Mouse (Mus musculus): Measurements from ENCODE around the gene Pak2. TPM values are rescaled to one million over a fixed set of nuclear protein-coding genes. Genes with fewer than 3 reads are reported as not detected.

Gene Pak2
- polyA plus RNA-seq (2012; rRNA removed) (4.8 and 6.7 TPM in 2 replicates), polyA plus RNA-seq (2014; fragmentation: Nextera tagmentation; extraction: Ambion mirVana) (9.1 and 9.5 TPM in 2 replicates)

- Histone ChIP-seq H3K4me2 (ENCODE audit: low read depth) (peak within 1 kb of the TSS; percentile 65), H3K9ac (replicated peaks) (peak within 1 kb of the TSS; percentile 95), H3K9me3 (ENCODE audit: control insufficient read depth, low read length) (no peaks in the 10 kb centered on the region), H3K4me3 (ENCODE audit: insufficient read depth in 1 of 2, low read depth in 2 of 2, low read length in 2 of 2) (peak within 1 kb of the TSS; percentile 93 to 97), H3K27ac (peak within 1 kb of the TSS; percentile 94), H3K4me1 (replicated peaks; ENCODE audit: control insufficient read depth in 2 of 2, insufficient read depth in 2 of 2, low read length in 1 of 2) (peaks cover 9 to 11% of the 10 kb centered on the region in 2 experiments), H3K36me3 (replicated peaks; ENCODE audit: control insufficient read depth, insufficient read depth, low read depth) (no peaks in the 10 kb centered on the region), H3K27me3 (ENCODE audit: control insufficient read depth, insufficient read depth, low read length) (no peaks in the 10 kb centered on the region)
- peak; percentile 96 for ATAC-seq (ENCODE audit: insufficient read depth)
- DNase-seq (ENCODE audit: low read depth in 3 of 3, low spot score in 3 of 3) = peak; percentile 78 to 81 (median 79)
- under 1% methylated on average over 59 of the region's 60 CpGs for WGBS (ENCODE audit: insufficient replicate concordance)
- TF ChIP-seq EP300 (IDR thresholded peaks at IDR 0.05; ENCODE audit: low read depth) (no peak), CTCF (IDR thresholded peaks at IDR 0.05; ENCODE audit: low read depth) (no peak)
These were observed at the start of gene Pak2 for GRCm38 (mm10) chr16:32078991-32079511. Pak2 (minus strand) TSS chr16:32079342.

GRCm38 (mm10) chr16:32127046-32127445 is 47.9 kb upstream of the Pak2 start:
- TF ChIP-seq EP300 (IDR thresholded peaks at IDR 0.05; ENCODE audit: low read depth) = no peak
- no peak for TF ChIP-seq CTCF (IDR thresholded peaks at IDR 0.05; ENCODE audit: low read depth)
- Histone ChIP-seq H3K4me2 (ENCODE audit: low read depth) (no peak overlapping the region), H3K27ac (no peak overlapping the region), H3K4me1 (replicated peaks; ENCODE audit: control insufficient read depth in 2 of 2, insufficient read depth in 2 of 2, low read length in 1 of 2) (peaks cover 0 to 14% of the 10 kb centered on the region in 2 experiments; a peak in 2 of 4 replicates), H3K27me3 (ENCODE audit: control insufficient read depth, insufficient read depth, low read length) (no peaks in the 10 kb centered on the region), H3K9me3 (ENCODE audit: control insufficient read depth, low read length) (no peaks in the 10 kb centered on the region), H3K4me3 (ENCODE audit: insufficient read depth in 1 of 2, low read depth in 2 of 2, low read length in 2 of 2) (no peak overlapping the region), H3K9ac (replicated peaks) (no peak overlapping the region), H3K36me3 (replicated peaks; ENCODE audit: control insufficient read depth, insufficient read depth, low read depth) (no peaks in the 10 kb centered on the region)
- 59% methylated on average over 4 of the region's 4 CpGs for WGBS (ENCODE audit: insufficient replicate concordance)
- DNase-seq (ENCODE audit: low read depth in 3 of 3, low spot score in 3 of 3) = no peak
- ATAC-seq (ENCODE audit: insufficient read depth) = no peak

GRCm38 (mm10) chr16:32125364-32125763 is 46.2 kb upstream of the Pak2 start:
- Histone ChIP-seq H3K4me2 (ENCODE audit: low read depth) (no peak overlapping the region), H3K27me3 (ENCODE audit: control insufficient read depth, insufficient read depth, low read length) (no peaks in the 10 kb centered on the region), H3K4me1 (replicated peaks; ENCODE audit: control insufficient read depth in 2 of 2, insufficient read depth in 2 of 2, low read length in 1 of 2) (peaks cover 0 to 8% of the 10 kb centered on the region in 2 experiments; a peak in 2 of 4 replicates), H3K27ac (no peak overlapping the region), H3K9me3 (ENCODE audit: control insufficient read depth, low read length) (no peaks in the 10 kb centered on the region), H3K9ac (replicated peaks) (no peak overlapping the region), H3K36me3 (replicated peaks; ENCODE audit: control insufficient read depth, insufficient read depth, low read depth) (no peaks in the 10 kb centered on the region), H3K4me3 (ENCODE audit: insufficient read depth in 1 of 2, low read depth in 2 of 2, low read length in 2 of 2) (no peak overlapping the region)
- ATAC-seq (ENCODE audit: insufficient read depth) (no peak), DNase-seq (ENCODE audit: low read depth in 3 of 3, low spot score in 3 of 3) (no peak)
- no peak for TF ChIP-seq CTCF (IDR thresholded peaks at IDR 0.05; ENCODE audit: low read depth)
- no peak for TF ChIP-seq EP300 (IDR thresholded peaks at IDR 0.05; ENCODE audit: low read depth)
- WGBS (ENCODE audit: insufficient replicate concordance) = 71% methylated on average over 3 of the region's 3 CpGs

GRCm38 (mm10) chr16:32124444-32125335 is 45.5 kb upstream of the Pak2 start:
- WGBS (ENCODE audit: insufficient replicate concordance) = 50% methylated on average over 17 of the region's 17 CpGs
- Histone ChIP-seq H3K4me3 (ENCODE audit: insufficient read depth in 1 of 2, low read depth in 2 of 2, low read length in 2 of 2) (no peak overlapping the region), H3K9ac (replicated peaks) (no peak overlapping the region), H3K4me1 (replicated peaks; ENCODE audit: control insufficient read depth in 2 of 2, insufficient read depth in 2 of 2, low read length in 1 of 2) (peaks cover 0 to 6% of the 10 kb centered on the region in 2 experiments; a peak in 2 of 4 replicates), H3K9me3 (ENCODE audit: control insufficient read depth, low read length) (no peaks in the 10 kb centered on the region), H3K27me3 (ENCODE audit: control insufficient read depth, insufficient read depth, low read length) (no peaks in the 10 kb centered on the region), H3K27ac (no peak overlapping the region), H3K4me2 (ENCODE audit: low read depth) (no peak overlapping the region), H3K36me3 (replicated peaks; ENCODE audit: control insufficient read depth, insufficient read depth, low read depth) (no peaks in the 10 kb centered on the region)
- DNase-seq (ENCODE audit: low read depth in 3 of 3, low spot score in 3 of 3) (no peak), ATAC-seq (ENCODE audit: insufficient read depth) (no peak)
- TF ChIP-seq EP300 (IDR thresholded peaks at IDR 0.05; ENCODE audit: low read depth) (no peak), CTCF (IDR thresholded peaks at IDR 0.05; ENCODE audit: low read depth) (no peak)

GRCm38 (mm10) chr16:32124020-32124419 is 44.9 kb upstream of the Pak2 start:
- 68% methylated on average over 7 of the region's 7 CpGs for WGBS (ENCODE audit: insufficient replicate concordance)
- no peak for ATAC-seq (ENCODE audit: insufficient read depth)
- DNase-seq (ENCODE audit: low read depth in 3 of 3, low spot score in 3 of 3) = no peak

More at GRCm38 (mm10) chr16:32124020-32124419, 44.9 kb upstream of the Pak2 start:
- H3K36me3 ChIP-seq (replicated peaks; ENCODE audit: control insufficient read depth, insufficient read depth, low read depth) = no peaks in the 10 kb centered on the region
- H3K27ac ChIP-seq = no peak overlapping the region
- TF ChIP-seq CTCF (IDR thresholded peaks at IDR 0.05; ENCODE audit: low read depth) = no peak
- no peak for TF ChIP-seq EP300 (IDR thresholded peaks at IDR 0.05; ENCODE audit: low read depth)
- no peaks in the 10 kb centered on the region for H3K27me3 ChIP-seq (ENCODE audit: control insufficient read depth, insufficient read depth, low read length)
- peaks cover 0 to 2% of the 10 kb centered on the region in 2 experiments; a peak in 1 of 4 replicates for H3K4me1 ChIP-seq (replicated peaks; ENCODE audit: control insufficient read depth in 2 of 2, insufficient read depth in 2 of 2, low read length in 1 of 2)
- H3K4me3 ChIP-seq (ENCODE audit: insufficient read depth in 1 of 2, low read depth in 2 of 2, low read length in 2 of 2) = no peak overlapping the region
- H3K9ac ChIP-seq (replicated peaks) = no peak overlapping the region
- no peaks in the 10 kb centered on the region for H3K9me3 ChIP-seq (ENCODE audit: control insufficient read depth, low read length)
- H3K4me2 ChIP-seq (ENCODE audit: low read depth) = no peak overlapping the region
